Mouse (Mus musculus) adrenal gland (tissue): Measurements from ENCODE around the gene Socs5.

Experiments used
- intact Hi-C: fragments of 180-260 bp; cut with DNase I; formaldehyde crosslinking; loops from one replicate; pipeline ENCODE4 v1.15.1; 2025

Socs5 gene

DNA sequence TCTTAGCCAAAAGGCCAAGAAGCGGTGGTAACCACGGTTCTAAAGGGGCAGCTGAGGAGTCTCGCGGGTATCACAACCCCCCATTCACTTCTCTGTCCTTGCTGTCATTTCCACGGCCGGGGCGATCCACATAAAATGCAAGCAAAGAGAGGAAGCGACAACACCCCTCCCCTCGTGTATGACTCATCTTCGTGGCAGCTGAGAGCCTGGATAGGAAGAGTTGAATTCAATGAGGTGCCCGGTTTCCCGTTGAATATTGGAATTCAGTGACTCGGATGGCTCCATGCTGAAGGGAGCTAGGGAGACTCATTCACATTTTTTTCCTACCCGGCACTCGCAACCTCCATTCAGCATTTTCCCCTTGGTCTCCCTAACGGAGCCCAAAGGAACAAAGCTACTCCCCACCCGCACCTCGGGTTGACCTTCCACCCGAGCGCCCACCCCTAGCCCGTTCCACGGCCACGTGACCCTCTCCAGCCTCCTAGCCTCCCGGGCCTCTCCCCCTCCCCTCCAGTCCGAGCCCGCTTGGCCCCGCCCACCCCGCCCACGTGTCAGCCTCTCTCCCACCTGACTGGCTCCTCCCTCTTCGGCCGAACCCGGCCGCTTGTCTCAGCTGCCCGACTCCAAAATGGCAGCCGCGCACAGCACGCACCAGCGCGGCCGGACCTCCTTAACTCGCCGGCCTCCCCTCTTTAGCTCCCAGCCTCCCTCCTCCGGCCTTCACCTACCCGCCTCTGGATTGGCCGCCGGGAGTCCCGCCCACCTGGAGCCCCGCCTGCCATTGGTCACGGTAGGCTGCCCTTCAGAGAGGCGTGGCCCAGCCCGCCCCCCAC is 572 bp upstream of the Socs5 start:
- intact Hi-C loops = loop anchor here (5.0 kb wide), 2 partner anchors 55 to 140 kb away; no protein-coding TSS in a partner anchor

DNA sequence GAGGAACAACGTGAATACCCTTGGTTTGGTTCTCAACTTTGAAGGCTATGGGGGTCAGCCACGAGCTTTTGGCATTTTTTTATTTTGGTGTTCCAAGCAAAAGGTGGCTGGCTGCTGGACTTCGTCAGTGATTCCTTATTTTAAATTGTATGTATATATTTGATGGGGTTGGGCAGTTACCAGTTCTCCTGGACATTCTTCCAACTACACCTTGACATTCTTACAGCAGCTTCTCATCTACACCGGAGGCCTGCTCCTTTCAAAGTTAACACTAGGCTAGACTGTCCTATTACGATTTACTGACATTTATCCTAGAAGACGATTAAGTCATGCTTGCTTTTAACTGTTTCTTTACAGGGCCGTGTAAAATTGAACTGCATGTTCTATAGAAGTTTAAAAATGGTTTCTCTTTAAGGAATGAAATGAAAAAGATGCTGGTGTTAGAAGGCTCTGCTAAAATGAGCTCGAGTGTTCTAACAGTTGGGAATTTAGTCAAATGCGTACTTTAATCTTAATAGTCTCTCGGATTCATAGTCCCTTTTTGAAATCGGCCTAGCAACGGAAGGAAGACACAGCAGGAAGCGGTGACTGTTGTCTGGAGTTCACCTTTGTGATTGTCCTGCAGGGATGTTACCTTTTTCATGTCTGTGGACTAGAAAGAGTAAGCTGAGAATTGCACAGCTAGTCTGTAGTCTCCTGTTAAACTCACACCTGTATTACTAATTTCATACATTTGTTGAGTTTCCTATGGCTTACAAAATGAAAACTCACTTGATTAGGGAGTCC is 1.2 kb downstream of the Socs5 start:
- intact Hi-C loops = loop anchor here (5.0 kb wide), 2 partner anchors 56 to 139 kb away; no protein-coding TSS in a partner anchor

GRCm38 (mm10) chr17:87109504-87109903 is 2.0 kb downstream of the Socs5 start:
- intact Hi-C loops = loop anchor here (5.0 kb wide), 2 partner anchors 57 to 138 kb away; no protein-coding TSS in a partner anchor

GRCm38 (mm10) chr17:87112852-87113592 is 5.5 kb downstream of the Socs5 start:
- intact Hi-C loops = no loop called here

DNA sequence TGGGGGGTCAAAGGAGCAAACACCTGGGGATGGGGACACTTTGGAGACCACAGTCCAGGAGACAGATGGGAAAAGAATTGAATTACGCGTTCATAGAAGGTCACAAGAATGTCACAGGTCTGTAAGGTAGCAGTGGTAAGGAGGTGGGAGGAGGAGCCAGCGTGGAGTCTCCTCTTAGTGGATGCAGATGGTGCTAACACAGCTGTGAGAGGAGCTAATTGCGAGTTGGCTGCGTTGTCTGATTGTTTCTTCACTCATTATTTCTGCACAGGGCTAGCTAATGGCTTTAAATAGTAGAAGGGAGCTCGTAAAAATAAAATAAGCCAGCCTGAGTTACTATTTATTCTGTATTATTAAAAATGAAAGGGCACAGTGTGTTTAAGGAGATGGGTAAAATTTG is 8.1 kb downstream of the Socs5 start:
- intact Hi-C loops = no loop called here

GRCm38 (mm10) chr17:87118966-87119526 is 11.6 kb downstream of the Socs5 start:
- intact Hi-C loops = no loop called here

- intact Hi-C loops = no loop called here
Observed at GRCm38 (mm10) chr17:87125344-87125743, 17.9 kb downstream of the Socs5 start.

DNA sequence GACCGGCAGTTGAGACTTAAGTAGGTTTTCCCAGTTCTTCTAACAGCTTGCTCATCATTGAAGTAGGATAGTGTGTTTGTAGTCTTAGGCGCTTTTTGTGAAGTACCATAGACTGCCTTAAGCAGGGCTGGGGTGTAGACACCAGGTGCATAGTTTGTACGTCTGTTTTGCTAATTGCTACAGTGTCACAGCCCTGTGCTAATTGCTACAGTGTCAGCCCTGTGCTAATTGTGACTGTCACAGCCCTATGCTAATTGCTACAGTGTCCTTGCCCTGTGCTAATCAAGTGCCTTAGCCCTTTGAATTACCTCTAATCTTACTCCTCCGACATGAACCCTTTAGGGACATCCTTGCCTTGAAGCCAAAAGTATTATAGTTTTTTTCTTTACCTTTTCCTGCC is 24.8 kb downstream of the Socs5 start:
- intact Hi-C loops = loop anchor here (5.0 kb wide), 1 partner anchor 115 kb away; no protein-coding TSS in a partner anchor

- intact Hi-C loops = loop anchor here (5.0 kb wide), 1 partner anchor 113 kb away; no protein-coding TSS in a partner anchor
Observed at GRCm38 (mm10) chr17:87133823-87134222, 26.3 kb downstream of the Socs5 start.

GRCm38 (mm10) chr17:87134631-87135030 is 27.2 kb downstream of the Socs5 start:
- intact Hi-C loops = loop anchor here (5.0 kb wide), 1 partner anchor 113 kb away; no protein-coding TSS in a partner anchor

GRCm38 (mm10) chr17:87135741-87136140 is 28.3 kb downstream of the Socs5 start:
- intact Hi-C loops = no loop called here

DNA sequence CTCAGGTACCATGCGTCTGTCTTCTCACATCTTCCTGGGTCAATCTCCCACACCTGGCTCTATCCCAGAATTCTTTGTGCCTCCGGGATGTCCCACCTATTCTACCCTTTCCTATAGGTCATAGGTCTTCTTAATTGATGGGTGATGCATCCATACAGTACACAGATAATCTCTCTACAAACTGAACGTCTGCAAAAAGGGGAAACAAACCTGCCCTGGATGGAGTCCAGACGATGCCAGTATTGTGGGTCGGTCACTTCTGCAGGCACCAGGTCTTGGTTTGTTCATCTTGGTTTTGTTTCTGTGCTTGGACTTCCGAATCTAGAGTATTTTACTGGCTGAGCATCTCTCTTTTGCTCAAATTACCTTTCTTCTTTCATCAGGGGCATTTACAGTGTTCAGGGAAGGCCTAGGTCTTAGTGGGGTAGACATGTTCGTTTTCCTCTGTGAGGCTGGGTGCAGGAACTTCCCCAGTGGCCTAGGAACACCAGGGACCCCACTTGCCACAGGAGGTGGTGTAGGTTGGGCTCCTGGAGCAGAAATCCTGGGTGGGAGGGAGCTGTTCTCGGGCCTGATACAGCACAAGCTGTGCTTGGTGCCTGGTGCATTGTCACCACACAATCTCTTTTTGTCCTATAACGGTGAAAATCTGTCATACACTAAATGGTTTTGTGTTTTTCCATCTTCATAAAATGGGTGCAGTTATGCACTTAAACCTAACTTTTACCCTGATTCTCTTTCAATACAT is 33.9 kb downstream of the Socs5 start:
- intact Hi-C loops = no loop called here

DNA sequence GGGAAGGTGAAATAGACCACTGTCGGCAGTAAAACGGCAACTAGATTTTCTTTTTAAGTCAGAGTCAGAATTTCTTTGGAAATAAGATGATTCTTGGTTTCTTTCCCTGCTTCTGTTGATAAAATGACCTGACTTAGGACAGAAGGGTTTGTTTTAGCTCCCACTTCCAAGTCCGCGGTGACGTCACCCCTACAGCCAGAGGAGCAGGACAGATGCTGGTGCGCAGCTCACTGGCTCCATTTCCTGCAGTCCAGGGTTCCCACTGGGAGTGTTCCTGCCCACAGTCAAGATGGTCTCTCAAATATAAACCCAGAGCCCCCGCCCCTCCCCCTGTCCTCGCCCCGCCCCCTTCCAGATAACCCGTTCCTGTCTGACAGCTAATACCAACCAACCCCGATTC is 34.8 kb downstream of the Socs5 start:
- intact Hi-C loops = no loop called here

DNA sequence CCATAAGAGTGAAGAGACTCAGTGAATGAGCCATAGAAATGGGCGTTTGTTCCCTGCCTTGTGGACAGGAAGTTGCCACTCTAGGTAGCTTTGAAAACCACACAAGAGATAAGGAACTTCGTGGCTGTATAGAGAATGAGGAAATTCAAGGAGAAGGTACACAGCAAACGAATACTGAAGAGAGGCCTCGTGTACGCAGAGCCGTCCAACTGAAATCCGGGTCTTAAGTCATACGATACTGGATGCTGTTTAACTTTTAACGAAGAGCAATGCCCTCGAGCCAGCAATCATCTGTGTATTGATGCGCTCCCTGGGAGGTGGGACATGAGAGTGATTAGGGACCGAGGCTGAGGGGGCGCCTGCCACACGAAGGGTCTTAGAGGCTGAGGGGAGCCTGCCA is 35.7 kb downstream of the Socs5 start:
- intact Hi-C loops = no loop called here

- intact Hi-C loops = no loop called here
Observed at GRCm38 (mm10) chr17:87146415-87147021, 39.0 kb downstream of the Socs5 start.

DNA sequence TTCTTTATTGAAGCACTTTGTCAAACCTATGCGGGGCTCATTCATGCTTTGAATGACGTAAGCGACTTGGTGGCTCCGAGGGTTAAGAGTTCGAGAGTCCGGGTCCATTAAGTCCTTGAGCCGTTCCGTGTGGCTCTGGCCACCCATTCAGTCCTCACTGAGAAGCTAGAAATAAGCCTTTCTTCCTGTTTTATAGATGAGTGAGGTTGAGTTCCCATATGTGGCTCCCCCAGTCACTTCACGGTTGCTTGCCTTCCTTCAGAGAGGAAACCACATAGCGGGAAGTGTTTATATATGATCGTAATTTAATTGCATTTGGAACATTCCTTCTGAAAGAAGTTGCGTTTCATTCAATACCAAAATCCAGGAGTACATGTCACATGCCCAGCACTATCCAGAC is 42.3 kb downstream of the Socs5 start:
- intact Hi-C loops = no loop called here

DNA sequence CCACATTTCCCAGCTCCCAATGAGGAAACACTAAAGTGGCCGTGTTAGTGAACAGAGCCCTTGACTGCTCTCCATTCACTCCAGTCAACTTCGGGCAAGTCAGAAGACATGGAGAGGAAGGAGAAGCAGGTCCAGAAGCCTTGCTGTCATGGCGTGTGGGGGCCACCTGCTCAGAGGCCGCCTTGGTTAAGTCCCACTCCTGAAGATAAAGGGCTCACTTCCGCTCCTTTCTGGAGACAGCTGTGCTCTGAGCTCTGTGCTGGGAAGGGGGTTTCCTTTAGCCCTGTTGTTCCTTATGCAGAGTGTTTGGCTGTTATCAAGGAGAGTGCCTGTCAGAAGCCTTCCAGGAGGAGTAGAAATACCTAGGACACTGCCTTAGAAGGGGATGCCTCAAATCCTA is 45.5 kb downstream of the Socs5 start:
- intact Hi-C loops = no loop called here

GRCm38 (mm10) chr17:87155664-87156063 is 48.2 kb downstream of the Socs5 start:
- intact Hi-C loops = no loop called here

DNA sequence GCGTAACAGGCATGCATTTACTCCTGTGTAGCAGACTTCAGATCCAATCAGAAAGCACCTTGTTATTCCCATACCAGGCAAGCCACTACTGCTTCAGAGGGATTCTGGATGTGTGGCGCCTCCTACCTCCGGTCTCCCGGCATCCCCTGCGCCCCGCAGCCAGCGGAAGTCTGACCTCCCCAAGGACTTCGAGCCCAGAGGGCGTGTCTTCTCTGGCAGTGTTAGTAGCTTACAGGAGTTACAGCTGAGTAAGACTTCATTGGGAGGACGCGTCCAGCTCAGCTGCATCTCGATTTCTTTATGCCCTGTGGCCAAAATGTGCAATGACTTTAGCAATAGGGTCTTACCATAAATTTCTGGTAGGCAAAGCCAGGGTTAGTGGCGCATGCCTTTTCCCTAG is 50.3 kb downstream of the Socs5 start:
- intact Hi-C loops = no loop called here

GRCm38 (mm10) chr17:87158597-87158996 is 51.1 kb downstream of the Socs5 start:
- intact Hi-C loops = no loop called here
